Mouse (Mus musculus) liver, embryonic 13.5 days (tissue): ENCODE data around the gene Vps33a. TPM values are rescaled to one million over a fixed set of nuclear protein-coding genes. Genes with fewer than 3 reads are reported as not detected.
"Not testable (repeated sequence)": the region's sequence is repeated elsewhere in the genome, so short reads cannot be mapped to it uniquely, and the experiment has no call there.

Experiments
- ATAC-seq: fragments of 200-750 bp; cut with Nextera tagmentation; 2 replicates; pipeline ENCODE4 v1.8.0; 2017; ENCODE audit warnings: low read depth, mild to moderate bottlenecking, moderate number of reproducible peaks, moderate library complexity
- DNase-seq: peaks from one replicate; pipeline ENCODE4 v3.0.0; 2022
- H3K27ac ChIP-seq: fragments of 300-500 bp; sonication (generic); 2 replicates; pipeline ENCODE4 v1.5.1; 2015; ENCODE audit warnings: moderate library complexity, mild to moderate bottlenecking, inconsistent platforms
- H3K27me3 ChIP-seq: fragments of 300-500 bp; sonication (generic); 2 replicates; pipeline ENCODE4 v1.6.1; 2015; ENCODE audit warnings: mild to moderate bottlenecking, inconsistent platforms
- H3K36me3 ChIP-seq: fragments of 300-500 bp; sonication (generic); 2 replicates; pipeline ENCODE4 v1.6.1; 2015; ENCODE audit warnings: mild to moderate bottlenecking, inconsistent platforms
- H3K4me1 ChIP-seq: fragments of 300-500 bp; sonication (generic); replicated peaks from 2 replicates; pipeline ENCODE4 v1.6.1; 2015; ENCODE audit warnings: inconsistent platforms
- H3K4me2 ChIP-seq: fragments of 300-500 bp; sonication (generic); 2 replicates; pipeline ENCODE4 v1.6.1; 2015; ENCODE audit warnings: inconsistent platforms, mild to moderate bottlenecking, moderate library complexity
- H3K4me3 ChIP-seq: fragments of 300-500 bp; sonication (generic); replicated peaks from 2 replicates; pipeline ENCODE4 v1.5.1; 2015; ENCODE audit warnings: mild to moderate bottlenecking, inconsistent platforms
- H3K9ac ChIP-seq: fragments of 300-500 bp; sonication (generic); 2 replicates; pipeline ENCODE4 v1.6.1; 2015; ENCODE audit warnings: mild to moderate bottlenecking, inconsistent platforms
- H3K9me3 ChIP-seq: fragments of 300-500 bp; sonication (generic); replicated peaks from 2 replicates; pipeline ENCODE4 v1.6.1; 2016; ENCODE audit warnings: inconsistent platforms
- WGBS: fragments of 180-500 bp; shearing (Covaris S2); methylation state at CpG from one replicate; pipeline ENCODE4 v1.1.7; 2015; ENCODE audit not compliant: insufficient replicate concordance; 5-methylcytosine and 5-hydroxymethylcytosine counted together
- polyA plus RNA-seq: library from polyadenylated mRNA; unstranded; fragments of >200 nt; fragmentation: Nextera tagmentation; extraction: Ambion mirVana; gene quantifications from 2 replicates; pipeline ENCODE4 v1.2.1, GENCODE M21; 2015

The Vps33a gene
- polyA plus RNA-seq, 1 experiment from 2014 or later: 21.1 TPM

DNA sequence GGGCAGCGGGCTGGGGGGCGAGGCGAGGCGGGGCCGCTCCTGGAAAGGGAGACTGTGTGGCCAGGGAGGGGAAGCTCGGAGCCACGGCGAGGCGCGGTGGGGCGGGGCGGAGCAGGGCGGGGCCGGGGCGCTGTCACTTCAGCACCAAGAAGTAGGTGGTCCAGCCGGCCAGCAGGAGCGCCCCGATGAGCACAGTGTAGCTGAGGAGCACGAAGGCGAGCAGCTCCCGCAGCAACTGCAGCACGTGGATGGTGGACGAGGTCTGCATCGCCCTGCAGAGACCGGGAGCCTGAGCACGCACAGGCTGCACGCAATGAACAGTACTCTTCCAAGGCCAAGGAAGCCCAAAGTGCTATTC is 48.5 kb downstream of the Vps33a start:
- WGBS: 1% methylated on average over 27 of the region's 27 CpGs
- Histone ChIP-seq H3K4me2 (peak overlapping the region; percentile 94), H3K4me1 (peaks cover 36% of the 10 kb centered on the region), H3K36me3 (peaks cover 19% of the 10 kb centered on the region), H3K27ac (peak overlapping the region; percentile 72), H3K9me3 (no peaks in the 10 kb centered on the region), H3K27me3 (no peaks in the 10 kb centered on the region), H3K9ac (peak overlapping the region; percentile 73), H3K4me3 (peak overlapping the region; percentile 93)
- DNase-seq (no peak), ATAC-seq (peak; percentile 92)

DNA sequence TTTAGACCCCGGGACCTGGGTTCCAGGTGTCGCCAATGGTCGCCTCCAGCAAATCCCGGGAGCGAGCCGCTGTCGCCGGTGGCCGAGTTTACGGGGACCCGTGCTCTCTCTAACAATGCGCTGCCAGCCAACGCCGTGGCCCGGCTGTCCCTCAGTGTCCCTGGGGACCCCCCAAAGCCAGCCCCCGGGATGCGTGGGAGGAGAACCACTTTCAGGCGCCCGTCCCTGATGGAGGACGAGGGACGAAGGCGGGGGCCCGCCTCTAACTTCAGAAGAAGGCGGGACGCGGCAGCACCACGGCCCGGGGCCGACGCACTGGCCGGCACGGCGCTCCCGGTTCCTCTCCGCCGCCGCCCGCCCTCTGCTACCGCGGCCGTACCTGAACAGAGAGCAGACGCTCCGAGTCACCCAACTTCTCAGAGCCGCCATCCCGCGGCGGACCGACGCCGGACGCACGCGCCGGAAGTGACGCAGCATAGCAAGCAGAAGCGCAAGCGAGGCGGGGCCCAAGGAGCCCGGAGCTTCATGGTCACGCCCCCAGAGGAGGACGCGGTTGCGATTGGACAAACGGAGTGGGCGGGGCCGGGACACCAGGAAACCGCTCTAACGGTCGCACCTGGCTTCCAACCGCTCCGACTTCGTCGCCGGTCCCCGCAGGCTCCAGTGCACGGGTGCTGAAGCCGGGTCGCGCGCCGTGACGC is 49.0 kb downstream of the Vps33a start, which contains the start of gene Diablo:
Gene Diablo (minus strand): TSS at position 485 of the 701 bp plus-strand sequence.
- Histone ChIP-seq H3K27me3 (no peaks in the 10 kb centered on the region), H3K4me2 (peak within 1 kb of the TSS; percentile 94), H3K36me3 (peaks cover 19% of the 10 kb centered on the region), H3K4me1 (peaks cover 36% of the 10 kb centered on the region), H3K4me3 (peak within 1 kb of the TSS; percentile 93), H3K9ac (peak within 1 kb of the TSS; percentile 86), H3K9me3 (no peaks in the 10 kb centered on the region), H3K27ac (peak within 1 kb of the TSS; percentile 74)
- peak; percentile 99 for DNase-seq
- under 1% methylated on average over 78 of the region's 82 CpGs for WGBS
- peak; percentile 95 for ATAC-seq

DNA sequence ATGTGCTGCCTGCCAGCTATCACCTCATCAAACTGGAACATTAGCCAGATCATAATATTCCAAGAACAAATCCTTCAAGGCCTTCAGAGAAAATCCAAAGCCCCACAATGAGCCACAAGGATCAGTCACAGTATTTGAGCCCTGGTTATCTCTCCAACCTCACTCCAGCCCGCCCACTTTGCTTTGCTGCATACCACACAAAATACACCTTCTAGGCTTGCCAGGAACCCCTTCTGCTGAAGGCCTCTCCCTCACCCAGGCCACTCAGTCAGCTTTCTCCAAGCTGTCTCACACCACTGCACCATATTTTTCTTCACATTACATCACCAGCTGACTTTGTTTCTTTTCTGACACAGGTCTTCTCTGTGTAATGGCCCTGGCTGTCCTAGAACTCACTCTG is 50.7 kb downstream of the Vps33a start:
- WGBS: 52% methylated on average over 1 of the region's 1 CpGs
- no peak overlapping the region for H3K9ac ChIP-seq
- peaks cover 36% of the 10 kb centered on the region for H3K4me1 ChIP-seq
- peaks cover 28% of the 10 kb centered on the region for H3K36me3 ChIP-seq
- H3K9me3 ChIP-seq: no peaks in the 10 kb centered on the region
- H3K27ac ChIP-seq: no peak overlapping the region
- no peak for DNase-seq
- ATAC-seq: no peak
- H3K4me3 ChIP-seq: no peak overlapping the region; the same call in 1 of the 2 replicates
- H3K27me3 ChIP-seq: no peaks in the 10 kb centered on the region
- peak overlapping the region; percentile 94 for H3K4me2 ChIP-seq

- DNase-seq: no peak
- peaks cover 34% of the 10 kb centered on the region for H3K36me3 ChIP-seq
- H3K9me3 ChIP-seq: no peaks in the 10 kb centered on the region
- H3K27ac ChIP-seq: no peak overlapping the region
- no peaks in the 10 kb centered on the region for H3K27me3 ChIP-seq
- H3K4me1 ChIP-seq: peaks cover 36% of the 10 kb centered on the region
- H3K4me2 ChIP-seq: no peak overlapping the region
- no peak overlapping the region for H3K9ac ChIP-seq
- H3K4me3 ChIP-seq: no peak overlapping the region
- ATAC-seq: no peak
- WGBS: 86% methylated on average over 1 of the region's 1 CpGs
Measured at GRCm38 (mm10) chr5:123521621-123522020, 51.2 kb downstream of the Vps33a start.

GRCm38 (mm10) chr5:123520666-123521065 is 52.2 kb downstream of the Vps33a start:
- Histone ChIP-seq H3K27ac (no peak overlapping the region), H3K36me3 (peaks cover 41% of the 10 kb centered on the region), H3K4me2 (no peak overlapping the region), H3K4me1 (peaks cover 33% of the 10 kb centered on the region), H3K27me3 (no peaks in the 10 kb centered on the region), H3K9ac (no peak overlapping the region), H3K9me3 (no peaks in the 10 kb centered on the region), H3K4me3 (no peak overlapping the region)
- WGBS: 82% methylated on average over 9 of the region's 9 CpGs
- ATAC-seq (no peak), DNase-seq (no peak)

DNA sequence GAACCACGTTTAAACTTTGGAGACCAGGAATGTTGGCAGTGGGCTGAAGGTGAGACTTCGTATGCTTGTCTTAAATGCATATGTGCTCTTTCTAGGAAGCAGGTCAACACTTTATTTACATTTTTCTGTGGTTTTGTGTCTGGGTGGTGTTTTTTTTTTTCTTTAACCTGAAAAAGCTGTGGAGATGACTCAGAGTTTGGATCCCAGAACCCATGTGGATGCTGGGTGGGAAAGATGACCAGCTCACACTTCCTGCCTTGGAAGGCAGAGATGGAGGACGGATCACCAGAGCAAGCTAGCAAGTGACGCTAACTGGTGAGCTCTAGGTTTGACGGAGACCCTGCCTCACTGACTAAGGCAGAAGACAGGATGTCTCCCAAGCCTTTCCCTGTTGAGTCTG is 58.0 kb downstream of the Vps33a start:
- H3K36me3 ChIP-seq: peaks cover 69% of the 10 kb centered on the region
- H3K4me2 ChIP-seq: no peak overlapping the region
- no peak overlapping the region for H3K27ac ChIP-seq
- no peak overlapping the region for H3K9ac ChIP-seq
- peaks cover 11% of the 10 kb centered on the region for H3K27me3 ChIP-seq
- H3K9me3 ChIP-seq: no peaks in the 10 kb centered on the region
- H3K4me3 ChIP-seq: no peak overlapping the region
- ATAC-seq (no peak), DNase-seq (no peak)
- peaks cover 15% of the 10 kb centered on the region for H3K4me1 ChIP-seq
- 80% methylated on average over 5 of the region's 5 CpGs for WGBS

DNA sequence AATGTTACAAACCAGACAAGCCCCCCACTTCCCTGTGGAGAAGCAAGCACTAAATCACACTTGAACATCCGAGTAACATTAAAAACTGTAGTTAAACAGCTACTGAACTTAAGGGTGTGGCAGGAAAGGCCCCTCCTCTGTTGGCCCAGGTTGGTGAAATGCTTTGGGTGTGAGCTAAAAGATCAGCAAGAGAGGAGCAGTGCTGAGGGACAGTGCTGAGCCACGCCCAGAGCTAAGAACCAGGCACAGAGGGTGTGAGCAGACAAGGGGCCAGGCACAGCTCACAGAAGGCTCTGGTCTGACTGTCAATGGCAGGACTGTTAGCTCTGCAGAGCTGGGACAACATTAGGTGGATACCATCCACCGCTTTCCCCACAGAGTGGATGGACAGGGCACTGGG is 60.7 kb downstream of the Vps33a start:
- Histone ChIP-seq H3K4me3 (no peak overlapping the region), H3K27me3 (peaks cover 38% of the 10 kb centered on the region), H3K36me3 (peaks cover 42% of the 10 kb centered on the region), H3K9me3 (no peaks in the 10 kb centered on the region), H3K4me2 (no peak overlapping the region), H3K27ac (peak overlapping the region; percentile 19; the same call in 1 of the 2 replicates), H3K4me1 (peaks cover 33% of the 10 kb centered on the region), H3K9ac (peak overlapping the region; percentile 11; the same call in 1 of the 2 replicates)
- DNase-seq (peak; percentile 34), ATAC-seq (peak; percentile 82)
- 33% methylated on average over 3 of the region's 3 CpGs for WGBS

DNA sequence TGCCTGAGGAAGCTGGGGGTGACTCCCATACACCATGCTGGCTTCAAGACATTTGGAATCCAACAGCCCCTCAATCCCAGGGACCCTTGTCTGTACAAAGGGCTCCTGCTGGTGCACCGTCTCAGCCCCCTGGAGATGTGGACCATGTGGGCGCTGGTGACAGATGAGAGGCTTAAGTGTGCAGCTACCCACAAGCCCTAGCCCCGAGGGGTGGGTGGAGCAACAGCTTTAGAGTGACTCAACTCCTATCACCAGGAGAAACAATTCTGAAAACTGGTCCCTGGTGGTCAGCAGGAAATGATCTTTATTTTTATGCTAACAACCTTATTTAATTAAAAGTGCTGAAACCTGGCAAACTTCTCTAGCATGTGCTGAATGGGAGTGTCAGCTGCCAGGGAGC is 61.4 kb downstream of the Vps33a start:
- peaks cover 36% of the 10 kb centered on the region for H3K36me3 ChIP-seq
- not testable (repeated sequence) for H3K4me2 ChIP-seq, H3K27ac ChIP-seq, ATAC-seq, H3K9me3 ChIP-seq, H3K4me3 ChIP-seq, DNase-seq, H3K9ac ChIP-seq
- WGBS: 56% methylated on average over 3 of the region's 3 CpGs
- peaks cover 45% of the 10 kb centered on the region for H3K27me3 ChIP-seq
- peaks cover 33% of the 10 kb centered on the region for H3K4me1 ChIP-seq

- H3K9ac ChIP-seq: no peak within 1 kb of the TSS
- WGBS: 81% methylated on average over 5 of the region's 5 CpGs
Measured at GRCm38 (mm10) chr5:123510160-123510559, 62.7 kb downstream of the Vps33a start, which contains the start of gene B3gnt4. B3gnt4 (plus strand) TSS chr5:123510460.

DNA sequence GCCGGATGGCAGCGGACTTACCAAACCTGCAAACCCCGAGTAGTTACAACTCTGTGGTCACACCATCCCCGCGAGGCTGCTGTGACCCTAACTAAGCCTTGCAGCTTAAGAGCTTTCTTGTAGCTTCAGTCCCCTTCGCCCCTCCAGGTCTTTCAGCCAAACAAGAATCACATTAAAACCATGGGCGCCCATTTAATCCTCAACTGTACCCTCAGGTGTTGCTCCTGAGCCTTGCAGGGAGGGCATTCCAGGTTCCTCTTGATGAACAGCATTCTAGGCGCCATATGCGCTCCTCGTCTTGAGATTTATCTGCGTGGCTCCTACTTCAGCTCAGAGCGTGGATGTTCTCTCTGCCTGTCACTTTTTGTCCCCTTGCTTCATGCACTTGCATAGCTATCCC is 63.9 kb downstream of the Vps33a start:
- Histone ChIP-seq H3K27ac (no peak overlapping the region), H3K4me2 (peak overlapping the region; percentile 84), H3K9me3 (no peaks in the 10 kb centered on the region), H3K36me3 (peaks cover 20% of the 10 kb centered on the region; the same call in 1 of the 2 replicates), H3K4me3 (peak overlapping the region; percentile 62), H3K27me3 (peaks cover 53% of the 10 kb centered on the region), H3K9ac (peak overlapping the region; percentile 54), H3K4me1 (peaks cover 33% of the 10 kb centered on the region)
- WGBS: 9% methylated on average over 12 of the region's 12 CpGs
- ATAC-seq (no peak), DNase-seq (no peak)

More at GRCm38 (mm10) chr5:123510160-123510559, 62.7 kb downstream of the Vps33a start, which contains the start of gene B3gnt4:
- H3K4me2 ChIP-seq: no peak within 1 kb of the TSS; the same call in 1 of the 2 replicates
- peaks cover 26% of the 10 kb centered on the region for H3K36me3 ChIP-seq
- no peak for ATAC-seq
- no peak for DNase-seq
- peaks cover 33% of the 10 kb centered on the region for H3K4me1 ChIP-seq
- no peak within 1 kb of the TSS for H3K27ac ChIP-seq
- H3K9me3 ChIP-seq: no peaks in the 10 kb centered on the region
- peaks cover 50% of the 10 kb centered on the region for H3K27me3 ChIP-seq
- H3K4me3 ChIP-seq: no peak within 1 kb of the TSS

- peak; percentile 74 for DNase-seq
- Histone ChIP-seq H3K4me2 (peak overlapping the region; percentile 84), H3K27me3 (peaks cover 53% of the 10 kb centered on the region), H3K9ac (peak overlapping the region; percentile 54), H3K4me1 (peaks cover 33% of the 10 kb centered on the region), H3K4me3 (peak overlapping the region; percentile 62), H3K36me3 (peaks cover 20% of the 10 kb centered on the region; the same call in 1 of the 2 replicates), H3K27ac (no peak overlapping the region), H3K9me3 (no peaks in the 10 kb centered on the region)
- peak; percentile 80 for ATAC-seq
- WGBS: 1% methylated on average over 59 of the region's 59 CpGs
Measured at GRCm38 (mm10) chr5:123507936-123508723, 64.7 kb downstream of the Vps33a start.
